Mouse (Mus musculus) left cerebral cortex, postnatal 14 days (tissue): ENCODE results near the gene Fbln5. TPM values are rescaled to one million over a fixed set of nuclear protein-coding genes. Genes with fewer than 3 reads are reported as not detected.

Experiments
- DNase-seq, 2 experiments: peaks; one replicate each; pipeline ENCODE4 v3.0.0; 2021 to 2022; ENCODE audit warnings: low spot score in 2 of 2, mixed read lengths in 1 of 2
- intact Hi-C: fragments of 180-260 bp; cut with DNase I; formaldehyde crosslinking; loops from one replicate; pipeline ENCODE4 v1.15.1; 2025
- total RNA-seq, 2 experiments: library from RNA; stranded (reverse); gene quantifications; 2 replicates each; pipeline ENCODE4 v1.2.3; 2021

Fbln5 gene
- total RNA-seq, 2 experiments from 2014 or later, result 13.3 to 14.1 TPM

- no peak for DNase-seq
- intact Hi-C loops, result no loop called here
These were observed 3.1 kb downstream of the Fbln5 start for GRCm38 (mm10) chr12:101815796-101816195.

DNA sequence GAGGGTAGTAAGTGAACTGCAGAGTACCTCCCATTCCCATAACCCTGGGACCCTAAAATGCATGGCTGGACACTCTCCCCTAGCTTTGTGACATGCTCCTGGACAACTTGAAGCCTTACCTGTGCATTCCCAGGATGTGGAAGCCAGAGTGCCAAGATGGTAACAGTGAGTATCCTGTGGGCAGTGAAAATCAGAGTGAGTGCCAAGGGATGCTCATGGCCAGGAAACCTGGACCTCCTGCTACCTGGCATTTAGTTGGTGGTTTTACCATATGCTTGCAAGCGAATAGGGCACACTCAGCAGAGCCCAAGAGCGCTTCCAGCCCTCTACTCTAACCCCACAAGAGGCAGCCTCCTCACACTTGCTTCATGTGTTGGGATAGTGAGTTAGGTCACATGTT lies 4.4 kb downstream of the Fbln5 start:
- no peak for DNase-seq
- intact Hi-C loops, result no loop called here

GRCm38 (mm10) chr12:101811181-101811580 lies 7.7 kb downstream of the Fbln5 start:
- DNase-seq, result no peak
- intact Hi-C loops, result no loop called here

DNA sequence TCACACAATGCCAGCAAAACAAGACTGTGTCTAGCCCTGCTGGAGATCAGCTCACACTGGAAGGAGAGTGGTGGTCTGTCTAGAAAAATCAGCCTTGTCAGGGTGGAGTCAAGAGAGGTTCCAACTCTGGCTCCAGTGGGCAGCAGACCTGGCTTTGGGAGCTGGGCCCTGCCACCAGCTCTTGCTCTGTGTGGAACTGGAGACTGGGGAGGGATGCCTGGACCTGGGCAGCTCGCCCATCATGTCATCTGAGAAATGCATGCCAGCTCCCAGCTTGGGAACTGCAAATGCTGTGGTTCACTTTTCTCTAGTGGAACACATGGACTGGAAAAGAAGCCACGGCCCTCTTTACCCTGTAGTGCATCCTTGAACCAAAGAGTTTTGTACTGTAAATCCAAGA lies 8.3 kb downstream of the Fbln5 start:
- peak in 1 of 2 experiments; percentile 19 for DNase-seq
- intact Hi-C loops, result no loop called here

GRCm38 (mm10) chr12:101807400-101807799 lies 11.5 kb downstream of the Fbln5 start:
- intact Hi-C loops, result no loop called here
- no peak for DNase-seq

DNA sequence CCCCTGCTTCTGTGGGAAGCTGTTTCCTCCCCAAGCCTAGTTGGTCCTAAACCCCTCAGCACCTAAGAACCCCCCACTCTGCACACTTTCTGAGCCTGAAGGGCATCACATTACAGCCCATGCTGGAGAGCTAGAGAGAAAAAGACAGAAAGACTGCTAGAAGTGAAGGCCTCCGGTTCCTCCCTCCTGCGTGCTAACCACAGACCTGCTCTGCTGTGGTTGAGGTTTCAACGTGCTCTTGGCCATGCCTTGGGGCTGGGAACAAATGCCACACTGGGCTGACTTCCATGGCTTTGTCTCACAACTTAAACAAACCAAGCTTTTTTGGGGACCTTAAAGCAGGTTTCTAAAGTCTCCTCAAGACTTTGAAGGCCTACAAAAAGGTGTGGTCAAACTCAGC lies 16.4 kb downstream of the Fbln5 start:
- intact Hi-C loops, result no loop called here
- no peak for DNase-seq

- intact Hi-C loops, result no loop called here
- DNase-seq, result no peak
These were observed 17.1 kb downstream of the Fbln5 start for GRCm38 (mm10) chr12:101801744-101802143.

GRCm38 (mm10) chr12:101801051-101801450 lies 17.8 kb downstream of the Fbln5 start:
- intact Hi-C loops, result no loop called here
- no peak for DNase-seq

GRCm38 (mm10) chr12:101798189-101798922 lies 20.5 kb downstream of the Fbln5 start:
- no peak for DNase-seq
- intact Hi-C loops, result no loop called here

- intact Hi-C loops, result no loop called here
- DNase-seq, result no peak
These were observed 24.4 kb downstream of the Fbln5 start for GRCm38 (mm10) chr12:101794458-101794857.

DNA sequence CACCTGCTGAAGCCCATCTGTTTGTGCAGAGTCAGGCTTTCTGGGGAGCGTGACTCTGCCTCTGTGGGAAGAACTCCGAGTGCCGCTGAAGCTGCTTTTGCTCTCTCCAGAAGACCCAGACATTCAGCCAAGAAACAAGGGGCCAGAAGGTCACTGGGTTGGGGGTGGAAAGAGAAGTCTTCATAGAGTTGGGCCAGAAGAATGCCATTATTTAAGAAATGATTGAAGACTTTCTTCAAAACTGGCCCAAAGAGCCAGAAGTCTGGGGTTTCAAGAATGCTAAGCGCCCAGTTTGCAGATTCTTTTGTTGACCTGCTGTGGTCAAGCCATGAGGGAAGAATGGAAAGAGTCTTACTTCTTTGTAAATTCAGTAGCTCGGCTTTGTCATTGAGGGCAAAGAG lies 25.6 kb downstream of the Fbln5 start:
- DNase-seq, result no peak

DNA sequence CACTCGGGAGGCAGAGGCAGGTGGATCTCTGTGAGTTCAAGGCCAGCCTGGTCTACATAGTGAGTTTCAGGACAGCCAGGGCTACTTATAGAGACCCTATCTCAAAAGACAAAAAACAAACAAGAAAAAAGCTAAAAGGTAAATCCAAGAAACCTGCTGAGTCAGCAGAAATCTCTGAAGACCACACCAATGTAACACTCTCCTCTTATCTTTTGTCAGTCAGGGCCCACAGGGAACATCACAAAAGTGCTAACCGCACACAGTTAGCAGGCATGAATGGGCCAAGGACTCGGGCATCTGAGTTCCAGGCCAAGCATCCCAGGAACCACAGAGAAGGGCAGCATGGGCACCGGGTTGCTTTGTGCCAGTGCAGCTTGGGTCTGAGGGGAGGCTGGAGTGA lies 26.2 kb downstream of the Fbln5 start:
- intact Hi-C loops, result no loop called here
- DNase-seq, result no peak

More for the DNA sequence above, 25.6 kb downstream of the Fbln5 start:
- intact Hi-C loops, result no loop called here

GRCm38 (mm10) chr12:101789767-101790166 lies 29.1 kb downstream of the Fbln5 start:
- no peak for DNase-seq

DNA sequence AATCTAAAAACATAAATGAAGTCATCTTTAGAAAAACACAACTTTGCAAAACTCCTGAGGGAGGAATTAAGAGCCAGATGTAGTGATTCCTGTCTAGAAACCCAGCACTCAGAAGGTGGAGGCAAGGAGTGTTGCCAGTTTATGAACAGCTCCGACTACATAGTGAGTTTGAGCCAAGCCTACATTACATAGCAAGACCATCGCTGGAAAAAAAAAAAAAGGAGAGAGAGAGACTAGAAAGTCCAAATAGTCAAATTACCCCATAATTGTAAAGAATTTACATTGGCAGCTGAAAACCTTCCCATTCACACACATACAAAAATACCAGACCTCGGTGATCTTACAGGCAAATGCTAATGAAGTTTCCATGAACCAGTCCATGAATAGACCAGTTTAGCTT lies 29.6 kb downstream of the Fbln5 start:
- intact Hi-C loops, result no loop called here
- DNase-seq, result no peak

More at GRCm38 (mm10) chr12:101789767-101790166, 29.1 kb downstream of the Fbln5 start:
- intact Hi-C loops, result no loop called here

DNA sequence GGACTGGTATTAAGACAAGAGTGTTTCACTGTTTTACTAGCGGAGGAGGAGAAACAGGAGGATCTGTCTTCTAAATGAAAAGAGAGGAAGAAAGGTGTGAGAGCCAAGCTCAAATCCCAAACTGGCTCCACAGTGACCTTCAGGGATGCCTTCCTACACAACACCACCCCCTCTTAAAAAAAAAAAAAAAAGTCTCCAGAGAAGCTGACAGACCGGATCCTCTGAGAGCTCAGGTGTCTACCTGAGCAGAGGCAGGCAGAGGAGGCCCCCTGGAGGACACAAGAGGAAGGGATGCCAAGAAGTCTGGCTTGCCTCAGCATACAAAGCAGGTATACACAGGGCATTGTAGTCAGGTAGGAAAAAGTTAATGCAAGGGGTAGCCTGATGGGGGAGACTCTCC lies 36.1 kb downstream of the Fbln5 start:
- intact Hi-C loops, result no loop called here
- no peak for DNase-seq

- no peak for DNase-seq
- intact Hi-C loops, result no loop called here
These were observed 37.9 kb downstream of the Fbln5 start for GRCm38 (mm10) chr12:101780915-101781314.

- intact Hi-C loops, result no loop called here
- no peak for DNase-seq
These were observed 41.1 kb downstream of the Fbln5 start for GRCm38 (mm10) chr12:101777613-101778325.

GRCm38 (mm10) chr12:101776383-101776782 lies 42.5 kb downstream of the Fbln5 start:
- intact Hi-C loops, result no loop called here
- DNase-seq, result no peak

- intact Hi-C loops, result no loop called here
- DNase-seq, result no peak
These were observed 44.7 kb downstream of the Fbln5 start for GRCm38 (mm10) chr12:101774116-101774515.

- DNase-seq, result no peak
- intact Hi-C loops, result no loop called here
These were observed 45.9 kb downstream of the Fbln5 start for GRCm38 (mm10) chr12:101772962-101773361.
